Mouse (Mus musculus) forebrain, embryonic 14.5 days (tissue): ENCODE results near the gene Unk. TPM values are rescaled to one million over a fixed set of nuclear protein-coding genes. Genes with fewer than 3 reads are reported as not detected.

Source experiments
- ATAC-seq: fragments of 200-750 bp; cut with Nextera tagmentation; 2 replicates; pipeline ENCODE4 v1.8.0; 2017; ENCODE audit warnings: mild to moderate bottlenecking, moderate library complexity
- DNase-seq: peaks from one replicate; pipeline ENCODE4 v3.0.0-alpha.2; 2015; ENCODE audit warnings: low spot score
- H3K27ac ChIP-seq: fragments of 300-500 bp; sonication (generic); 2 replicates; pipeline ENCODE4 v1.5.1; 2014; ENCODE audit warnings: low read depth, mild to moderate bottlenecking, control low read depth, low read length, moderate library complexity
- H3K27me3 ChIP-seq: fragments of 300-500 bp; sonication (generic); replicated peaks from 2 replicates; pipeline ENCODE4 v1.6.1; 2014; ENCODE audit warnings: low read length, control low read depth, mixed read lengths; ENCODE audit not compliant: control insufficient read depth, insufficient read depth
- H3K36me3 ChIP-seq: fragments of 300-500 bp; sonication (generic); 2 replicates; pipeline ENCODE4 v1.6.1; 2014; ENCODE audit warnings: low read length, control low read depth; ENCODE audit not compliant: control insufficient read depth, insufficient read depth
- H3K4me1 ChIP-seq: fragments of 300-500 bp; sonication (generic); 2 replicates; pipeline ENCODE4 v1.6.1; 2014; ENCODE audit warnings: antibody characterized with exemption, low read length, control low read depth; ENCODE audit not compliant: control insufficient read depth, insufficient read depth
- H3K4me2 ChIP-seq: fragments of 300-500 bp; sonication (generic); 2 replicates; pipeline ENCODE4 v1.6.1; 2014; ENCODE audit warnings: mild to moderate bottlenecking, control low read depth, low read length
- H3K4me3 ChIP-seq: fragments of 300-500 bp; sonication (generic); 2 replicates; pipeline ENCODE4 v1.5.1; 2014; ENCODE audit warnings: low read depth, low read length, control low read depth
- H3K9ac ChIP-seq: fragments of 300-500 bp; sonication (generic); 2 replicates; pipeline ENCODE4 v1.6.1; 2014; ENCODE audit warnings: mild to moderate bottlenecking, low read length, control low read depth, moderate library complexity
- H3K9me3 ChIP-seq: fragments of 300-500 bp; sonication (generic); replicated peaks from 2 replicates; pipeline ENCODE4 v1.6.1; 2016; ENCODE audit warnings: low read length, control low read depth, mixed read lengths; ENCODE audit not compliant: control insufficient read depth
- WGBS: fragments of 180-500 bp; shearing (Covaris S2); extraction: QIAGEN DNeasy Blood & Tissue Kit; methylation state at CpG from one replicate; pipeline ENCODE4 v1.1.7; 2014; 5-methylcytosine and 5-hydroxymethylcytosine counted together
- polyA plus RNA-seq: library from polyadenylated mRNA; unstranded; fragments of >200 nt; fragmentation: Nextera tagmentation; extraction: Ambion mirVana; gene quantifications from 2 replicates; pipeline ENCODE4 v1.2.1, GENCODE M21; 2014

Unk gene
- polyA plus RNA-seq, 1 experiment from 2014 or later, result 23.4 TPM

DNA sequence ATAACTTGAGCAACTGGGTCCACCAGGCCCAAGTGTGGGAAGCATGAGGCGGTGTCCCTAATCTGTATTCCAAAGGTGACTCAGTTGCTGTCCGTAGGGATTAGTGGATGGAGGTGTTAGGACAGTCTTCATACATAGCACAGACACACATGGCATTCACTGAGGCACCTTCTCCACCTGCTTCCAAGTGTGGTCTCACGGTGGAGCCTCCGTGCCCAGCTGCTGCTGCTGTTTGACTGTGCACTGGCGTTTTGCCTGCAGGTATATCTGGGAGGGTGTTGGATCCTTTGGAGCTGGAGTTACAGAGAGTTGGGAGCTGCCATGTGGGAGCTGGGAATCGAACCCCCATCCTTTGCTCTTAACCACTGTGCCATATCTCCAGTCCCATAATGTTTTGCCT lies 4.5 kb downstream of the Unk start:
- Histone ChIP-seq H3K27me3 (no peaks in the 10 kb centered on the region), H3K4me2 (no peak overlapping the region), H3K4me3 (no peak overlapping the region), H3K27ac (no peak overlapping the region), H3K4me1 (peaks cover 10% of the 10 kb centered on the region), H3K9ac (no peak overlapping the region), H3K9me3 (no peaks in the 10 kb centered on the region), H3K36me3 (peaks cover 22% of the 10 kb centered on the region)
- 94% methylated on average over 6 of the region's 6 CpGs for WGBS
- DNase-seq (no peak), ATAC-seq (no peak)

DNA sequence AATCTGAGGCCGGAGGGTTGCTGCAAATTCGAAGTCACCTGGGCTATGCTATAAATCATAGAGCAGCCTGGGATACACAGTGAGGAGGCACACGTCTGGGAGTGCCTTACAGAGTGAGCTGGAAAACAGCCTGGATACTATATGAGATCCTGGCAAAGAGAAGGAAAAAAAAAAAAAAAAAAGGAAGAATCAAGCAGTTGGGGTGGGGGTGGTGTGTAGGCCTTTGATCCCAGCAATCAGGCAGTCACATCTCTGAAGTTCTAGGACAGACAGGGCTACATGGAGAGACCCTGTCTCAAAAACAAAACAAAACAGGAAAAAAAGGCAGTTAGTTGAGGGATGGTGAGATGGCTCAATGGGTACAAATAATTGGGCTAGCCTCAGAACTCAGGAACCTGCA lies 6.5 kb downstream of the Unk start:
- DNase-seq (no peak), ATAC-seq (no peak)
- 94% methylated on average over 3 of the region's 3 CpGs for WGBS

DNA sequence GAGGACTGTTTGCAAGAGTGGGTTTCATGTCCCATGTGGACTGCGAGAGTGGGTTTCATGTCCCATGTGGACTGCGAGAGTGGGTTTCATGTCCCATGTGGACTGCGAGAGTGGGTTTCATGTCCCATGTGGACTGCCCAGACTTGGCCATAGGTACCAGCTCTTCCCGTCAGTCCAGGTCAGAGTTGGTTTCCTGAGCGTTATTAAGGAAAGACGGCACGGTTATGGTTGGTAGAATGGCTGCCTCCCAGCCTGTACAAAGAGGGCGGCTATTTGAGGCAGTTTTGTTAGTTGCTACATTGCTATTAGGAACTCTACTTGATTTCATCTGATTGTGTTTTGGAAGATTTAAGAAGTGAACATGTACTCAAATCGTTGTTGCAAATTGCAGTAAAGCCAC lies 7.7 kb downstream of the Unk start:
- no peaks in the 10 kb centered on the region for H3K9me3 ChIP-seq

More for the DNA sequence above, 6.5 kb downstream of the Unk start:
- H3K27ac ChIP-seq, result no peak overlapping the region
- no peaks in the 10 kb centered on the region for H3K9me3 ChIP-seq
- peaks cover 38% of the 10 kb centered on the region for H3K36me3 ChIP-seq
- no peak overlapping the region for H3K4me3 ChIP-seq
- H3K27me3 ChIP-seq, result no peaks in the 10 kb centered on the region
- no peak overlapping the region for H3K9ac ChIP-seq
- no peak overlapping the region for H3K4me2 ChIP-seq
- H3K4me1 ChIP-seq, result peaks cover 2% of the 10 kb centered on the region

DNA sequence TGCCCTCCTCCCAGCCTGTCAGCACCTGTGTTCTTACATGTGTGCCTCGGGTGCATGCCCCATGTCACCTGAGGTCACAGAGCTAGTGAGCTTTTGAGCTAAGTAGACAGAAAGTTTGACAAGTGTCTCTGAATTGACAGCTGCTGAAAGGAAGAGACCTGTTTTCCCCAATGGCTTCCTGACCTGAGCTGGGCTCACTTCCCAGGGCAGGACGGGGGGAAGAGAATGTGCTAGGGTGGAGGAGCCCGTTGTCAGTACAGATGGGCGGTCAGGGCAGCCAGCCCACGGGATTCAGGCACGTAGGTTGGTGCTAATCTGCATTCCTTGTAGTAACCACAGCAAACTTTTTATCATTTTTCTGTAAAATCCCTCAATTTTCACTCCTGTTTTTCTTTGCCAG lies 10.5 kb downstream of the Unk start:
- no peak for ATAC-seq
- H3K4me2 ChIP-seq, result no peak overlapping the region
- peaks cover 55% of the 10 kb centered on the region for H3K36me3 ChIP-seq
- H3K4me1 ChIP-seq, result no peaks in the 10 kb centered on the region
- H3K4me3 ChIP-seq, result no peak overlapping the region
- no peaks in the 10 kb centered on the region for H3K27me3 ChIP-seq
- H3K9ac ChIP-seq, result no peak overlapping the region
- no peak for DNase-seq
- H3K27ac ChIP-seq, result no peak overlapping the region
- no peaks in the 10 kb centered on the region for H3K9me3 ChIP-seq
- 94% methylated on average over 6 of the region's 6 CpGs for WGBS

More for the DNA sequence above, 7.7 kb downstream of the Unk start:
- peaks cover 47% of the 10 kb centered on the region for H3K36me3 ChIP-seq
- no peaks in the 10 kb centered on the region for H3K27me3 ChIP-seq
- H3K4me1 ChIP-seq, result no peaks in the 10 kb centered on the region
- DNase-seq (no peak), ATAC-seq (no peak)
- no peak overlapping the region for H3K4me3 ChIP-seq
- H3K4me2 ChIP-seq, result no peak overlapping the region
- H3K9ac ChIP-seq, result no peak overlapping the region
- H3K27ac ChIP-seq, result no peak overlapping the region
- 94% methylated on average over 9 of the region's 9 CpGs for WGBS

DNA sequence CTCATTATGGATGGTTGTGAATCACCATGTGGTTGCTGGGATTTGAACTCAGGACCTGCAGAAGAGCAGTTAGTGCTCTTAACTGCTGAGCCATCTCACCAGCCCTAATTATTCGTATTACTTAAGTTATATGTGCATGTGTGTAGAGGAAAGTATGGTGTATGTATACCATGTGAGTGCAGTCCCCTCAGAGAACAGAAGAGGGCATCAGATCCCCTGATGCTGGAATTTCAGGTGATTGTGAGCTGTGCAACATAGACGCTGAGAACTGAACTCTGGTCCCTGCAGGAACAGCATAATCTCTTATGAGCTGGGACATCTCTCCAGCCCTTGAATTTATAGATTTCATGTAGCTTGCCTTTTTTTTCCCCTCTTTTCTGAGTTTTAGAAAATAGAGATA lies 11.7 kb downstream of the Unk start:
- Histone ChIP-seq H3K4me3 (no peak overlapping the region), H3K9ac (no peak overlapping the region), H3K36me3 (peaks cover 63% of the 10 kb centered on the region), H3K9me3 (no peaks in the 10 kb centered on the region), H3K27ac (no peak overlapping the region), H3K4me1 (no peaks in the 10 kb centered on the region), H3K4me2 (no peak overlapping the region), H3K27me3 (no peaks in the 10 kb centered on the region)
- ATAC-seq (no peak), DNase-seq (no peak)
- 100% methylated on average over 2 of the region's 2 CpGs for WGBS

DNA sequence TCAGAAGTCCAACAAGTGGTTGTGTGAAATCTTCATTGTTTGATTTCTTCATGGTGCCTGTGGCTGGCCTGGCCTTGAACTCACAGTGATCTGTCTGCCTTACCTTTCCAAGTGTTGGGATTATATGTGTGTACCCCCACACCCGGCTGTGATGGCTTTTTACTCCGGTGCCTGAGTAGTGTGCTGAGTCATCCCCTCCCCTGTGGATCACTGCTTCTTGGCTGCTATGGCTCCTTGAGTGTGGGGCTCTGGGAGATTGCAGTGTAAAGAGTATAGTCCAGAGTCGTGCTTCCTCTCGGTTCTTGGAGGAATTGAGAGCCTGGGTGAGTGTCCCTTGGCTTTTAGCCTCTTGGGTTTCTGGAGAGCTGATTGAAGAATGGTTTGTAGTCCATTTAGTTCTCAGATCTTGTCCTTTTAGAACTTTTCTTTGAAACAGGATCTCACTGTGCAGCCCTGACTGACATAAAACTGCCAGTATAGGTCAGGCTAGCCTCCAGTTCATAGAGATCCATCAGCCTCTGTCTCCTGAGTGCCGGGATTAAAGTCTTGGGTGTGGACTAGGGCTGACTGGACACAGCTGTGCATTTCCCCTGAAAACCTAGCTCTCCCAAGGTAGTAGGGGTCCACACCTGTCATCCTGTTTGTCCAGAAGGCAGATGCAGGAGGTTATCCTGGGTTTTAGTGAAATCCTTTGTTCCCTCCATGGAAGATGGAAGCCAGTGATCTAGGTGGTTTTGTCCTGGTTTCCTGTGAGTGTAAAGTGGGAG lies 12.4 kb downstream of the Unk start:
- Histone ChIP-seq H3K4me3 (no peak overlapping the region), H3K27ac (no peak overlapping the region), H3K9ac (no peak overlapping the region), H3K9me3 (no peaks in the 10 kb centered on the region), H3K36me3 (peaks cover 71% of the 10 kb centered on the region), H3K4me1 (no peaks in the 10 kb centered on the region), H3K27me3 (no peaks in the 10 kb centered on the region), H3K4me2 (no peak overlapping the region)
- ATAC-seq (no peak), DNase-seq (no peak)
- WGBS, result 90% methylated on average over 5 of the region's 5 CpGs

DNA sequence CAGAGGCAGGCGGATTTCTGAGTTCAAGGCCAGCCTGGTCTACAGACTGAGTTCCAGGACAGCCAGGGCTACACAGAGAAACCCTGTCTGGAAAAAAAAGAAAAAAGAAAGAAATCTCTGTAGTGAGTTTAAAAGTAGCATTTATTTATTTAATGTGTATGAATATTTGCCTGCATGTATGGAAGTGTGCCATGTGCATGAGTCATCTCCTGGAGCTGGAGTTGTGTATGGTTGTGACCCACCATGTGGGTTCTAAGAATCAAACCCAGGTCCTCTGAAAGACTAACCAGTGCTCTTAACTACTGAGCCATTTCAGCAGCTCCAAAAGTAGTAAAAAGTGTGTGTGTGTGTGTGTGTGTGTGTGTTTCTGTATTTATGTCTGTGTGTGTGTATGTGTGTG lies 13.2 kb downstream of the Unk start:
- 100% methylated on average over 1 of the region's 1 CpGs for WGBS
- Histone ChIP-seq H3K27ac (no peak overlapping the region), H3K36me3 (peaks cover 74% of the 10 kb centered on the region), H3K4me2 (no peak overlapping the region), H3K4me3 (no peak overlapping the region), H3K9me3 (no peaks in the 10 kb centered on the region), H3K27me3 (no peaks in the 10 kb centered on the region), H3K9ac (no peak overlapping the region), H3K4me1 (no peaks in the 10 kb centered on the region)
- no peak for DNase-seq
- ATAC-seq, result no peak

DNA sequence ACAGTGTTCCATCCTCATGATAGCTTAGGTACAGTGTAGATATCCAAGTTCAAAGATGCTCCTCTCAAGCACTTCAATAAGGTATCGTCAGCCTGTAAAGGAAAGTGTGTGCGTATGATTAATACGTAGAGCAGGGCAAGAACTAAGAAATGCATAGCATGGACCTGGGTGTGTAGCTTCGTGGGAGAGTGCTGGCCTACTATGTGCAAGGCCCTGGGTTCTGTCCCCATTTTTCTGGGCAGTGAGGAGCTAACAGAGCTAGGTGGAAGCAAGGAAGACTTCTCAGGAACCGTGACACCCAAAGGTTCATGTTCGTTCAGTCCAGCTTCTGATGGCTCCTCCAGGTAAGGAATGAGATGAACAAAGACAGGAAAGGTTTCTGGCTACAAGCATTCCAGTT lies 15.1 kb downstream of the Unk start:
- Histone ChIP-seq H3K27ac (no peak overlapping the region), H3K4me2 (no peak overlapping the region), H3K9ac (no peak overlapping the region), H3K27me3 (no peaks in the 10 kb centered on the region), H3K9me3 (no peaks in the 10 kb centered on the region), H3K36me3 (peaks cover 77% of the 10 kb centered on the region), H3K4me1 (no peaks in the 10 kb centered on the region), H3K4me3 (no peak overlapping the region)
- ATAC-seq (no peak), DNase-seq (no peak)
- WGBS, result 94% methylated on average over 6 of the region's 6 CpGs

DNA sequence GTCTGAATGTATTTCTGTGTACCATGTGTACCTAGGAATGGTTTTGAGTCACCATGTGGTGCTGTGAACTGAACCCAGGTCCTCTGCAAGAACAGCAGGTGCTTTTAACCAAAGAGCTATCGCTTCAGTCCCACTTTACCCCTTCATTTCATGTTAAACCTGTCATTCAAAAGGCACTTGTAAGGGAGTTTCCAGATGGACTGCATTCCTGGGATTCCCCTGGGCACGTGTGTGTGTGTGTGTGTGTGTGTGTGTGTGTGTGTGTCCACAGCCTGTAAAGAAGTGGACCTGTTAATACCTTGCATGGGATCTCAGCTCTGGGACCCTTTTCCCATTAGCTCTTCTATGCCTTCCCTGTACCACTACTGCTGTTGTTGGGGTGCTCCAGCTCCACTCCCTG lies 19.5 kb downstream of the Unk start:
- H3K9me3 ChIP-seq, result no peaks in the 10 kb centered on the region
- no peak overlapping the region for H3K27ac ChIP-seq
- ATAC-seq (no peak), DNase-seq (no peak)
- no peak overlapping the region for H3K9ac ChIP-seq
- no peaks in the 10 kb centered on the region for H3K4me1 ChIP-seq
- H3K4me3 ChIP-seq, result no peak overlapping the region
- peaks cover 92% of the 10 kb centered on the region for H3K36me3 ChIP-seq
- H3K4me2 ChIP-seq, result no peak overlapping the region
- WGBS, result 88% methylated on average over 2 of the region's 2 CpGs
- no peaks in the 10 kb centered on the region for H3K27me3 ChIP-seq
